15 mouse cellular contexts compared by ENCODE assay signal in genomic region chr16:8763028-8763427, GRCm38 (mm10). TPM values are rescaled to one million over a fixed set of nuclear protein-coding genes. Genes with fewer than 3 reads are reported as not detected.
DNase-seq lines count a peak whose midpoint lies in the region; ATAC-seq and TF ChIP-seq lines count a peak whose summit lies in the region.
"Had no signal": no experiment of that assay in that cellular context is flagged by ENCODE, and none has a peak within 500 bp of the region (broad histone marks: within the 10 kb centered on the region; RNA-seq: fewer than 3 reads in every experiment).

No protein-coding gene starts in this region.

- H3K27ac ChIP-seq in heart, embryonic 13.5 days (replicated peaks): no peak overlapping the region
- H3K27ac ChIP-seq in liver, embryonic 16.5 days (ENCODE audit: low read length): peak overlapping the region; percentile 48
- no peak overlapping the region for H3K27ac ChIP-seq in midbrain, embryonic 10.5 days (replicated peaks)
- H3K27ac ChIP-seq: intestine, embryonic 15.5 days; kidney, postnatal 0 days; neural tube, embryonic 13.5 days had no signal

- DNase-seq in heart, adult 11 months: no peak
- peak; percentile 46 to 60 for DNase-seq in frontal cortex, postnatal 36 days (ENCODE audit: low spot score in 2 of 2)
- DNase-seq in midbrain, embryonic 10.5 days (ENCODE audit: low spot score): no peak
- DNase-seq in lung, postnatal 4 days: no peak
- no peak for DNase-seq in kidney, adult 18-20 months
- DNase-seq: adrenal gland, adult 8-10 months; cerebellum, adult 9-11 months; lung, embryonic 14.5 days; retina, postnatal 1 day had no signal

- H3K36me3 ChIP-seq in heart, embryonic 13.5 days: no peaks in the 10 kb centered on the region
- peaks cover 75% of the 10 kb centered on the region for H3K36me3 ChIP-seq in E14TG2a.4 (ENCODE audit: insufficient read depth, low read length)
- H3K36me3 ChIP-seq in liver, embryonic 16.5 days (ENCODE audit: control insufficient read depth, insufficient read depth): no peaks in the 10 kb centered on the region
- no peaks in the 10 kb centered on the region for H3K36me3 ChIP-seq in midbrain, embryonic 10.5 days
- H3K36me3 ChIP-seq: intestine, embryonic 15.5 days; neural tube, embryonic 13.5 days had no signal

- H3K4me3 ChIP-seq in heart, embryonic 13.5 days: no peak overlapping the region
- H3K4me3 ChIP-seq in E14TG2a.4 (replicated peaks; ENCODE audit: low read length): 0 out of 2 replicates have a peak overlapping the region, but pooled peaks have one; percentile 20
- no peak overlapping the region for H3K4me3 ChIP-seq in liver, embryonic 16.5 days (ENCODE audit: low read depth, low read length)
- H3K4me3 ChIP-seq in midbrain, embryonic 10.5 days: no peak overlapping the region
- H3K4me3 ChIP-seq: intestine, embryonic 15.5 days; neural tube, embryonic 13.5 days had no signal

- no peaks in the 10 kb centered on the region for H3K9me3 ChIP-seq in heart, embryonic 13.5 days
- H3K9me3 ChIP-seq in E14TG2a.4 (ENCODE audit: low read length): no peaks in the 10 kb centered on the region
- no peaks in the 10 kb centered on the region for H3K9me3 ChIP-seq in liver, embryonic 16.5 days (replicated peaks; ENCODE audit: control insufficient read depth, low read length)
- H3K9me3 ChIP-seq in midbrain, embryonic 10.5 days (replicated peaks): no peaks in the 10 kb centered on the region
- H3K9me3 ChIP-seq: intestine, embryonic 15.5 days; neural tube, embryonic 13.5 days had no signal

- H3K4me2 ChIP-seq in heart, embryonic 13.5 days: no peak overlapping the region
- H3K4me2 ChIP-seq in liver, embryonic 16.5 days (ENCODE audit: low read depth, low read length): no peak overlapping the region
- H3K4me2 ChIP-seq: intestine, embryonic 15.5 days; lung, embryonic 14.5 days; neural tube, embryonic 13.5 days had no signal

- H3K9ac ChIP-seq in heart, embryonic 13.5 days: peak overlapping the region; percentile 28; the same call in 1 of the 2 replicates
- no peak overlapping the region for H3K9ac ChIP-seq in liver, embryonic 16.5 days (ENCODE audit: low read depth, low read length)
- H3K9ac ChIP-seq: intestine, embryonic 15.5 days; lung, embryonic 14.5 days; neural tube, embryonic 13.5 days had no signal

- 46% methylated on average over 6 of the region's 6 CpGs for WGBS in heart, embryonic 13.5 days
- 78% methylated on average over 6 of the region's 6 CpGs for WGBS in liver, embryonic 16.5 days (ENCODE audit: insufficient replicate concordance)
- 67% methylated on average over 6 of the region's 6 CpGs for WGBS in midbrain, embryonic 10.5 days

- TF ChIP-seq CTCF in E14TG2a.4 (conservative IDR thresholded peaks at IDR 0.05; ENCODE audit: low read length): no peak

- no peak for ATAC-seq in heart, embryonic 13.5 days (ENCODE audit: extremely low read depth, insufficient number of reproducible peaks, low FRiP score, low TSS enrichment)
- ATAC-seq in liver, embryonic 16.5 days (ENCODE audit: low read depth): no peak
- ATAC-seq: intestine, embryonic 15.5 days had no signal

- H3K27me3 ChIP-seq in heart, embryonic 13.5 days (replicated peaks): no peaks in the 10 kb centered on the region
- no peaks in the 10 kb centered on the region for H3K27me3 ChIP-seq in E14TG2a.4 (ENCODE audit: insufficient read depth, low read length)
- no peaks in the 10 kb centered on the region for H3K27me3 ChIP-seq in liver, embryonic 16.5 days (ENCODE audit: control insufficient read depth, insufficient read depth, low read depth, low read length)
- no peaks in the 10 kb centered on the region for H3K27me3 ChIP-seq in midbrain, embryonic 10.5 days (ENCODE audit: low read depth, poor library complexity, severe bottlenecking)
- H3K27me3 ChIP-seq: intestine, embryonic 15.5 days; neural tube, embryonic 13.5 days had no signal

- H3K4me1 ChIP-seq in heart, embryonic 13.5 days: peaks cover 12% of the 10 kb centered on the region
- peaks cover 98% of the 10 kb centered on the region for H3K4me1 ChIP-seq in E14TG2a.4 (replicated peaks; ENCODE audit: low read depth, low read length)
- peaks cover 79% of the 10 kb centered on the region for H3K4me1 ChIP-seq in liver, embryonic 16.5 days (ENCODE audit: control insufficient read depth, low read depth, low read length)
- H3K4me1 ChIP-seq in midbrain, embryonic 10.5 days: 0 out of 2 replicates have a peak, but pooled peaks cover 5% of the 10 kb centered on the region
- H3K4me1 ChIP-seq: intestine, embryonic 15.5 days had no signal

RNA-seq across cellular contexts. Expression of gene Usp7, which starts 29.1 kb away (rescaled TPM):
- polyA plus RNA-seq in heart, embryonic 13.5 days (2015; fragmentation: Nextera tagmentation; extraction: Ambion mirVana): 14.3 and 15.2 TPM in 2 replicates
- polyA plus RNA-seq in liver, embryonic 16.5 days (2015; fragmentation: Nextera tagmentation; extraction: Ambion mirVana): 22.4 and 22.6 TPM in 2 replicates
- polyA plus RNA-seq in midbrain, embryonic 10.5 days (2016; fragmentation: Nextera tagmentation; extraction: Ambion mirVana): 25.0 and 28.1 TPM in 2 replicates

Comparison
In these comparisons a context has a peak if more than half of its experiments do, and no peak if none do; other contexts are left out.
1. DNase-seq: peak in frontal cortex, postnatal 36 days (2 of 2); none in heart, adult 11 months (single experiment), midbrain, embryonic 10.5 days (single experiment), lung, postnatal 4 days (0 of 2) and kidney, adult 18-20 months (single experiment).